Mouse (Mus musculus) urinary bladder, postnatal 25 days (tissue): ENCODE results near the gene Wfikkn1.
"Not testable (repeated sequence)": the region's sequence is repeated elsewhere in the genome, so short reads cannot be mapped to it uniquely, and the experiment has no call there.

Source experiments
- DNase-seq: peaks from one replicate; pipeline ENCODE4 v3.0.0; 2022; ENCODE audit warnings: low spot score

The Wfikkn1 gene

GRCm38 (mm10) chr17:25885636-25886035 is 5.0 kb upstream of the Wfikkn1 start:
- DNase-seq: no peak

DNA sequence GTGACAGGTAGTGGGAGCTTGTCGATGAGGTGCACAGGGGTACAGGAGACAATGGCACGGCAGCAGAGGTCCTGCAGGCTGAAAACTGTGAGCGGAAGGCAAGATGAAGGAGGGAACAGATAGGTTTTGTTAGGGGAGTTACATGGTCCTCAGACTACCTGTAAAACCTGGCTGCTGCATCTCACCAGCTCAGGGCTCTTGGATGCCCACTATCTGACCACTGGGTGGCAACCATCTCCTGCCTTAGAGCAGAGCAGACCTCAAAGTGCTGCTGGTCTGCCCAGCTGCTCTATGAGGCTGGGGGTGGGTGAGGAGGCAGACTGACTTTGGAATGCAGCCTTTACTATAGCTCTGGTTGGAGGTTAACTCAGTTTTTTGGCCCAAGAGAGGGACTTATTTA is 3.2 kb upstream of the Wfikkn1 start:
- DNase-seq: no peak

DNA sequence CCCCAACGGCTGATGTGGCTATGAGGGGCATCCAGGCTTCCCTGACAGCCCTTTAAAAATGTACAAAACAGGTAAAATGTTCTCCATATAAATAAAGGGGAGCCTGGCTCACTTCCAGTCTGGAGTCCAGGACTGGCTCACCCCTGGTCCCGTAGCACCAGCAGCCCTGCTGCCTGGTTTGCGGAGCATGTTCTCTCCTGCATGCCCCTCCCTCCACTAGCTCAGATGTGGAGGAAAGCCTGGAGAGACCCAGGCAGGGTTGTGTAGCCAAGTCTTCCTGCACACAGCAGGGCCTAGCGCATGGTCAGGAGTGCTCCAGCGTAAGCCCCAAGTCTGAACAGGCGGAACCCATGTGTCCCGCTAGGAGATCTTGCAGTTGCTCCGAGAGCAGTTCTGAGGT is 2.6 kb upstream of the Wfikkn1 start:
- no peak for DNase-seq

- no peak for DNase-seq
Measured at GRCm38 (mm10) chr17:25882306-25882705, 1.6 kb upstream of the Wfikkn1 start.

GRCm38 (mm10) chr17:25881691-25882090 is 1.0 kb upstream of the Wfikkn1 start:
- DNase-seq: no peak

- no peak for DNase-seq
Measured at GRCm38 (mm10) chr17:25880913-25881641, 419 bp upstream of the Wfikkn1 start.

- no peak for DNase-seq
Measured at GRCm38 (mm10) chr17:25879750-25880149, 908 bp downstream of the Wfikkn1 start.

DNA sequence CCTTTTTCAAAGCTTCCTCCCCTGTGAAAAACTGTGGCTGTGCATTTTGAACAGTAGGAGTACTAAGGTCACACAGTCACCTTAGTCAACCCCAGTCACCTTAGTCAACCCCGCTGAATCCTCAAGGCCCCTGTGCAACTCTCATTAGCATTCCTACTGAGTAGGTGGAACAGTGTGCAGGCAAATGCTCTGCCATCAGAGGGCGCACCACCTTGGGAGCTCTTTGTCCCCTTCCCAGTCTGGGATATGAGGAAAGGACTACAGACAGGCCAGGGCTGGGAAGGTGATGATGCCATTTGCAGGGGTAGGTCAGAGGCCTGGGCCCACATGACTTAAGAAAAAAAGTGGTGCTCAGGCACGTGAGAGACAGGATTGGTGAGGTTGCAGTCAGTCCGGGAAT is 1.4 kb downstream of the Wfikkn1 start:
- no peak for DNase-seq

DNA sequence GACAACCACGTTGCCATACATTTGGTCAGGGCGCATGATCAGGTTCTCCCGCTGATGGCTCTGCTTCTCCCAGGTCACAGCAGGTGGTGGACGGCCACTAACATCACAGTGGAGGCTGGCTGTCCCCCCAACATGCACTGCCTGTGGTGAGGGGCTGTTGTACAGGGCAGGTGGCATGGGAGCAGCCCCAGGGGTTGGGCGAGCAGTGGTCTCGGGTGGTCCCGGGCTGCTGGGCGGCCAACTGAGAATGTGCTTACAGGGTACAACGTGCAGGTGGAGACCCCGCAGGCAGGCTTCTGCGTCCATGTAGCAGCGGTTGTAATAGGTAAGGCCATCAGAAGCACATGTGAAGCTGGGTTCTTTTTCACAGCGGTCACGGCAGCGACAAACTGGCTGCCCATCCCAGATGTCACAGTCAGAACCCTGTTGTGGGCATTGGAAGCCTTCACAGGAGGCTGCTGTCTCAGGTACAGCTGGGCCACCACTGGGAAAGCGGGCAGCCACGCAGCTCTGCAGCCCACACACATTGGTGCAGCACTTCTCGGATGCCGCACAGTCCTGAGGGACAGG is 2.0 kb downstream of the Wfikkn1 start:
- DNase-seq: no peak

GRCm38 (mm10) chr17:25877741-25878610 is 2.7 kb downstream of the Wfikkn1 start:
- DNase-seq: no peak

DNA sequence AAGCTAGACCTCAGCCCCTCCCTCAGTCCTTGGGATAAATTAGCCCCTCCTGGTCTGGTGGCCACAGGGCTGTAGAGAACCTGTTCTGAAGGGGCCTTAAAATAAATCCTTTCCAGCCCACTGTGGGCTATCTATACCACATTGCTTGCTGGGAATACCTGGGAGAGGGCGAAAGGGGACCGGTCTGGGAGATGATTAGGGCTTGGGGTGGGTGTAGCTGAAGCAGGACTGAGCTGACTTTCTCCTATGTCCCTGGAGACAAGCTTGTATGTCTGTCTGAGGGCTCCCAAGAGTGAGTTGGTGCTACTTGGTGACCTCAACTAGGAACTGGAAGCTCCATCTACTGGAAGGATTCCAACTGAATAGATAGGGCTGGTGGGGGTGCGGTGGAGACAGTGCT is 3.6 kb downstream of the Wfikkn1 start:
- DNase-seq: no peak

DNA sequence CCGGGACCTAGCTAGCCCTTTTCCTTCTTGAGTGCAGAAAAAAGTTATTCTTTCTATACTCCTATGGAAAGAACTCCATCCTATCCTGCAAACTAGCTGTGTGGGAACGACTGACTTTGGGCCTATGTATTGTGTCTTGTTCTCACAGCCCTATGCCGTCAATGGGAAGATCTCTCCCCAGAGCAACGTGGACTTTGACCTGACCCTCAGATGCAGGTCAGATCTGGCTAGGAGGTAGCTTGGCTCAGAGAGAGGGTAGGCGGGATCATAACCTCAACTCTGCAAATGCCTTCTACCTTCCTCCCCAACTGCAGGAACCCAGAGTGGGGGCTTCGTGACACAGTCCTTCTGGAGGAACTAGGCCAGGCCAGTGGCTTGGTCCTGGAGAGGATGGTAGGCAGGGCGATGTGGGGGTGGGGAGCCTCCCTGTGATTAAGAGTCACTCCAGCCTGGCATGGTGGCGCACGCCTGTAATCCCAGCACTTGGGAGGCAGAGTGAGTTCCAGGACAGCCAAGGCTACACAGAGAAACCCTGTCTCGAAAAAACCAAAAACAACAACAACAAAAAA is 4.2 kb downstream of the Wfikkn1 start:
- no peak for DNase-seq

- DNase-seq: peak; percentile 79
Measured at GRCm38 (mm10) chr17:25875171-25876136, 5.2 kb downstream of the Wfikkn1 start.

- DNase-seq: peak; percentile 95
Measured at GRCm38 (mm10) chr17:25874721-25875170, 5.9 kb downstream of the Wfikkn1 start, which contains the start of gene Mettl26. TSS of gene Mettl26 (plus strand) at chr17:25875074.

- DNase-seq: no peak
Measured at GRCm38 (mm10) chr17:25874148-25874720, 6.4 kb downstream of the Wfikkn1 start.

- DNase-seq: no peak
Measured at GRCm38 (mm10) chr17:25873405-25874147, 7.1 kb downstream of the Wfikkn1 start.

- no peak for DNase-seq
Measured at GRCm38 (mm10) chr17:25872676-25873075, 8.0 kb downstream of the Wfikkn1 start.

DNA sequence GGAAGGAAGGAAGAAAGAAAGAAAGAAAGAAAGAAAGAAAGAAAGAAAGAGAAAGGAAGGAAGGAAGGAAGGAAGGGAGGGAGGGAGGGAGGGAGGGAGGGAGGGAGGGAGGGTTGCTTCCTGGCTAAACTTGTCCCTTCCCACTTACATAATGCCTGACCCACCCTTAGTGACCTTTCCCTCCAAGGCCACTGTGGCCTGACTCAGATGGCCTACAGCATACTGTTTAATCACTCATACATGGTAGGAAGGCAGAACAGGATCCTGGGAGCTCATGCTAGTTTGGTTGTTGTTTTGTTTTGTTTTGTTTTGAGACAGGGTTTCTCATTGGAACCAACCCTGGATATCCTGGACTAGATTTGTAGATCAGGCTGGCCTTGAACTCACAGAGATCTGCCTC is 9.1 kb downstream of the Wfikkn1 start:
- DNase-seq: not testable (repeated sequence)

- no peak for DNase-seq
Measured at GRCm38 (mm10) chr17:25869954-25870353, 10.7 kb downstream of the Wfikkn1 start.

DNA sequence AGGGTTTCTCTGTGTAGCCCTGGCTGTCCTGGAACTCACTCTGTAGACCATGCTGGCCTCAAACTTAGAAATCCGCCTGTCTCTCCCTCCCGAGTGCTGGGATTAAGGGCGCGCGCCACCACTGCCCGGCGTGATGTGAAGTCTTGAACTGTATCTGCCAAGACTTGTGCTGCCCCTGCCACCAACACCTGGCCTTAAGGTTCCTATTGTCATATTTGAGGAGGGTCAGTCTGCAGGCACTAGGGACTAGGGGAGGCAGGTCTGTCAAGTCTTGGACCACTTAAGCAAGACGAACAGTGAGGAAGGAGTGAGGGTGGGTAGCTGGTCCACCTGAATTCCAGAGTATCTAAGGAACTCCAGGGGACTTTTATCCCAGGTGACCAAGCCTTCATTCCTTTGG is 11.2 kb downstream of the Wfikkn1 start:
- DNase-seq: no peak
